Mouse (Mus musculus) monocyte, adult 5-6 weeks (primary cell): ENCODE measurements around the gene Gramd4. TPM values are rescaled to one million over a fixed set of nuclear protein-coding genes. Genes with fewer than 3 reads are reported as not detected.
"Not testable (repeated sequence)": the region's sequence is repeated elsewhere in the genome, so short reads cannot be mapped to it uniquely, and the experiment has no call there.

ENCODE experiments used
- ATAC-seq: fragments of 153-309, 156-312 bp; replicated peaks from 2 replicates; pipeline ENCODE4 v1.8.0; 2017; ENCODE audit warnings: mild to moderate bottlenecking; ENCODE audit not compliant: low TSS enrichment, insufficient number of reproducible peaks, severe bottlenecking, poor library complexity, low FRiP score
- total RNA-seq: library from RNA; stranded (forward); fragments of 200-1000, 200-491, 200-594 nt; gene quantifications from 3 replicates; pipeline ENCODE4 v1.2.3, GENCODE M21; 2017

Gramd4 gene
- total RNA-seq, 1 experiment from 2014 or later: 112 TPM

DNA sequence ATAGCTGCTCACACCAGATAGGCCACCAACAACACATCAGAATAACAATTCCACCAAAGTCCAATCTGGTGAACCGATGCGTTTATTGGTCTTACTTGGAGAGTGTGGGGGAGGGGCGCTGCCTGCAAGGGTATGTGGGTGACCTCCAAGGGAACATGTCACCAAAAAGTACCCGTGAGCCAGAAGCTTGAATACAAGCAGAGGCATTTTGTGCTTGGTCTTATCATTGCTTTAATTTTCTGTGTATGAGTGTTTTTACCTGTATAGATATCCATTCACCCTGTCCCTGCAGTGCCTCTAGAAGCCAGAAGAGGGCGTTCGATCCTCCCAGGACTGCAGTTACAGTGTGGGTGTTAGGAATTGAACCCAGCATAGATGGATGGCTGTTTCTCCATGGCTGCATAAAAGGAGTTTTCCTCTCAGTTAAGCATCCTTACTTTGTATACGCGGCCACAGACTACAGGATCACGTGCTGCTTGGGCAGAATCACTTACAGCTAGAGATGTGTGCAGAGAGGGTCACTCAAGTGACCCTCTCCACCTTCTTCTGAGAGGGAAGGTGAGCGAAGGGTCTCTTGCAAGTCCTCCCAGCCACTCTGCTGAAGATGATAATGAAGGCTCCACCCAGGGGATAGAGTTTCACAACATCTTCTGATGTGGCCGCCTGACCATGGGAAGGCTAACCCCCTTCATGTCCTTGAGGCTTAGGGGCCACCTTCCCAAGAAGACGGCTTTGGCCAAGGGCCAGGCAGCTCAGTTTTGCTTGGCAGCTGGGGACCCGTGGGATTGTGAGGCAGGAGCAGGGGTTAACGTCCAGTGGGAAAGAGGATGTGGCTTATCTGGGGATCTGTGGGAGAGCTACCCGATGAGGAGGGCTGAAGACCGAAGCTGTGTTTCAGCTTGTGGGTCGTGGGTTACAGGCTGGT, 28.1 kb downstream of the Gramd4 start:
- no peak for ATAC-seq

DNA sequence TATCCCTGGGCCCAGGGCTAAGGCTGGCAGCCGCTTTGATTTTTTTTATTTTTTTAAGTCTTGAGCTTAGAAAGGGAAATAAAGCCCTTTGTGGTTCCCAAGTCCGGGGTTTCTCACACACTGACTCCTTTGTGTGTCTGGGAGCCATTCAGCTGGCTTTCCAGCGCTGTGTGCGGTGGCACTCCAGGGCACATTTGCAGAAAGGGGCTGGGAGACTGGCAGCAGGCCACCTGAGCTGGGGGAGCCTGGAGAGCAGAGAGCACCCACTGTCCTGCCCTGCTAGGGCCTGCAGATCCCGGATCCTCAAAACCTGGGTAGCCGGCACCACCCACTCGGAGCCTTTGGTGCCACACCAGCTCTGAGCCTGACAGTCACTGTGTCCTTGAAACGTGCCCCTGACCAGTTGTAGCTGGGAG, 28.8 kb downstream of the Gramd4 start:
- ATAC-seq: no peak

GRCm38 (mm10) chr15:86087591-86088149, 30.2 kb downstream of the Gramd4 start:
- no peak for ATAC-seq

- no peak for ATAC-seq
These were observed 30.8 kb downstream of the Gramd4 start for GRCm38 (mm10) chr15:86088266-86088790.

GRCm38 (mm10) chr15:86089091-86089744, 31.7 kb downstream of the Gramd4 start:
- ATAC-seq: no peak

DNA sequence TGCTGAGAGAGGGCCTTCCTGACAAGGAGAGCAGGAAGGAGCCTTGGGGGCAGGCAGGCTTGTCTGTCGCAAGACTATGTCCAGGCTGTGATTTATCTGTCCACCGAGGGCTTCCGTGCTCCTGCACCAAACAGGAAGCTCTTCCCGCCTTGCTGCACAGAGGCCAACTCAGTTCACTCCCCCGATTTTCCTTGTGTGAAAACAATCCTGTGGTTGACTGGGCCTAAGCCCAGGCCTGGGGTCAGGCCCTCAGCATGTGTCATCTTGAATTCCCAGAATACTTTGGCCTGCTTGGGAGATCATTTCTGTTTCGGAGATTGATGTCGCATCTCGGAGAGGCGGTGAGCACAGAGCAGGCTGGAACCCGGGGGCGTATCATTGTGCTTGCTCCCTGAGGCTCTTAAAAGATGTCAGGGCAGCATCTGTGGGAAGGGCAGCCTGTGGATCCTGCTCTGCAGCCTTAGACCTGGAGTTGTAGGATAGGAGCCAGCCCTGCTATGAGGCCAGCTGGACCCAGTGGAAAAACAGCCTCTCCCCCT, 32.6 kb downstream of the Gramd4 start:
- no peak for ATAC-seq

DNA sequence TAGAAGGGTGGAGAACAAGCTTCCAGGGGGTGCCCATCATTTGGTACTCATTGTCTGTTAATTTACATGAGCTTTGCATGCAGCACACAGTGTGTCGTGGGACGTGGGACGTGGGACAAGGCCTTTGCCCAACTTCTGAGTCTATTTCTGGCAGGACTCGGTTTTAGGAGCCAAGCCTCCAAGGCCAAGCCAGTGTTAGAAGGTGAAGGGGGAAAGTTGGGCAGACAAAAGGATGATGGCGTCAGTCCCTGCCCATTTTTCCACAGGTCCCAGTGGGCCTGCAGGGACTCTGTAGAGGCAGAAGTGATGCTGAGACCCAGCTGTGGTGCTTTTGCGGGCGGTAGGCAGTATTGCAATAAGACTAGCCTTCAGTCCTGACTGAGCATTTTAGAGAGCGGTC, 33.1 kb downstream of the Gramd4 start:
- ATAC-seq: no peak

- no peak for ATAC-seq
These were observed 33.9 kb downstream of the Gramd4 start for GRCm38 (mm10) chr15:86091201-86091997.

DNA sequence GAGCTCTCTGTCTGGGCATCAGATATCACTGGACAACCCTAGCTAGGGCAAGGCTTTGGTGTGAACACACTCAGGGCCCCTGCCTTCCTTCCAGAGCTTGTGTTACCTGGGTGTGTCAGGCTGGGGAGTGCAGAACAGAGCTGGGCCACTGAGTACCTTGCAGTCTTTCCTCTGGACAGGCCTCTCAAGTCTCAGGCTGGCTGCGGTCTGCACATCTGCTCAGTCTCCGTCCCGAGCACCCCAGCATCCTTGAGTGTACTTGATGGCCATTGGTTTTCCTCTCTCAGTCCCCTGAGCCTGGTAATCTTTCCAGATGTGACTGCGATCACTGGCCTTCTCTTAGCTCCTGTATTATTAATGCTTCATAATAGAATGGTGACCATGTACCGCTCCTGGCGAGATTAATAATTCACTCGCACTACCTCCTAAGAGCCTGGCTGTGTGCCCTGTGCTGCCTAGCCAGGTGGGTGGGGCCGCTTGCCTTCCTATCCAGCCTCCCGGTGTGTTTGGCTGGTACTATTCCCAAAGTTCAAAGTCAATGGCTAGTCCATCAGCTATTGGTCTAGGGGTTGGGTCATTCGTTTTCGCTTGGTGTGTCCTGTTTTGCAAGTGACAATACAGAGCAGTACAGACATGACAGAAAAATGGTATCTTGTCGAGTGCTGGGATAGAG, 34.6 kb downstream of the Gramd4 start:
- ATAC-seq: no peak

DNA sequence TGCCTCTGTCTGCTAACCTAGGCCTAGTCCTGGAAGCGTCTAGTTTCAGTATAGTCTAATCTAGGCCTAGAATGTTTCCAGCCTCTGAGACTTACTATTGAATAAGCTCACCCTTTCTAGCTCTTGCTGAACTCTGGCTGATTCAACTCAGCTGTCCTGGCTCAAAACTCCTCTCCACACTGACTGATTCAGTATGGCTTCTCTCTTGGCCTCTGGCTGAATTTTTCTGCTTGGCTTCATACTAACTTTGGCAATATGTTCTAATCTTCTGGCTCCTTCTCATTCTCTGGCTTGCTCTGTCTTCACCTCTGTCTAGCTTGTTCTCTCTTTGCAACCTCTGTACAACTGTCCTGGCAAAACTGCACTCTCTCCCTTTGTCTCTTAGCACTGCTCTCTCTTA, 35.7 kb downstream of the Gramd4 start:
- ATAC-seq: no peak

GRCm38 (mm10) chr15:86094324-86095121, 37.0 kb downstream of the Gramd4 start:
- ATAC-seq: 0 out of 2 replicates have a peak, but pooled peaks have one; percentile 36

DNA sequence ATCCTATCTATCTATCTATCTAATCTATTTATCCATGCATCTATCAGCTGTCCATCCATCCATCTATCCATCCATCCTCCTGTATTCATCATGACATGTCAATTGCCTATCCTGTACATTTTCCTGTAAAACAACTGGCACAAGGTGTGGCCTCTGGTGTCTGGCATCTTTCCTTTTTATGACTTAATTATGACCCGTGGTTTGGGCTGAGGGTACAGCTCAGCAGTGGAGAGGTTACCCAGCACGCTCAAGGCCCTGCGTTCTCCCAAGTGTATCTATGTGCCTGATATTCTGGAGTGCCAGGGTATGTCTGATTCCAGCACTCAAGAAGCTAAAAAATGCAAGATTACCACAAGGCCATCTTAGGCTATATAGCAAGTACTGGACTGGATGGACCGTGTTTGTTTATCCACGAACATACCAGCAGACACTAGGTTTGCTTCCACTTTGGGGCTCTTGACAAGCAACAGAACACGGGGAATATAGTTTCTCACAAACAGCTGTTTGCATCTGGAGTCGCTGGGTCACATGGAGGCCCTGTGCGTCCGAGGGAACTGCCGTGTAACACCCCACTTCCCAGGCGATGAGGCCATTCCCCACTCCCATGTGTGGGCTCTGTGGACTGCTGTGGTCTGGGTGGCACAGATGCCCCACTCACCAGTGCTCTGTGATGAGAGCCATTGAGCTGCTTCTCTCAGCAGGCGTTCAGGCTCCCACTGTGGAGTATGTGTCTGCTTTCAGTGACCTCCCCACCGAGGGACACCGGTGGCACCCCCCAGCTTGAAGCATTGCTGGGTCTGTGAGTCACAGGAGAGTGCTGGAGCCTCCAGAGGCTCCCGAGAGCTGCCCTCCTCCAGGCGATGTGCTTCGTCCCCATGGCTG, 38.5 kb downstream of the Gramd4 start:
- no peak for ATAC-seq

DNA sequence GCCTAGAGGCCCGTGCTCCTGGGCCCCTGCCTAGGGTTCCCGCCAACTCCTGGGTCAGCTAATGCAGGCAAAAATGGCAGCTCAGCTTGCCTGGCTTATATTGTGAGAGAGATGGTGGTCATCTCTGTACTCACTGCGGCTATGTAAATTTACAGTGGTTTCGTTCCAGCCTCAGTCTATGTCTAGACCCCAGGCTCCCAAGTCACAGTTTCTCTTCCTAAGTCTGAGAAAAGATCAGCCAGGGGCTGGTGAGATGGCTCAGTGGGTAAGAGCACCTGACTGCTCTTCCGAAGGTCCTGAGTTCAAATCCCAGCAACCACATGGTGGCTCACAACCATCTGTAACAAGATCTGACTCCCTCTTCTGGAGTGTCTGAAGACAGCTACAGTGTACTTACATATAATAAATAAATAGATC, 39.1 kb downstream of the Gramd4 start:
- not testable (repeated sequence) for ATAC-seq

DNA sequence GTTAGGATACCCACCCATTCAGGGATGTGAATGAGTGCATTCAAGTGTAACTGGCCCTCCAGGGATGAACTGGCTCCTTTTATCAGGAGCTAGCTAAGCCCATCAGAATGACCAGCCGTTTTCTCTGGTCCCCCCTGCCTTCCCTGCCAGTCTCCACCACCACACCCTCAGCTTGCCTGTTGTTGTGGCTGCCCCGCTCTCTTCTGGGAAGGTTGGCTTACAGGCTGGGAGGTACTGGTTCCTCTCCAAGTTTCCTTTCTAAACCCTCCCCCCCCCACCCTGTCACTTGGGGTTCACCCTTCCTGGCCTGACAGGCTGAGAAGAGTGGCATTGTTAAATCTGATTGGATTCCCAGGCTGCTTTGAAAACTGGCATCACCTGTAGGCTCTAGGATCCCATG, 40.4 kb downstream of the Gramd4 start:
- no peak for ATAC-seq

- no peak for ATAC-seq
These were observed 44.1 kb downstream of the Gramd4 start for GRCm38 (mm10) chr15:86101585-86101984.

GRCm38 (mm10) chr15:86102308-86102707, 44.8 kb downstream of the Gramd4 start:
- ATAC-seq: no peak
